Mouse (Mus musculus) lung, embryonic 16.5 days (tissue): Measurements from ENCODE around the gene Cfap298. TPM values are rescaled to one million over a fixed set of nuclear protein-coding genes. Genes with fewer than 3 reads are reported as not detected.
A peak's percentile ranks its signal among the peaks of the same experiment; 100 is the strongest.

Source experiments
- ATAC-seq: fragments of 200-750 bp; cut with Nextera tagmentation; 2 replicates; pipeline ENCODE4 v1.8.0; 2017; ENCODE audit warnings: low read depth, mild to moderate bottlenecking, moderate library complexity
- H3K27ac ChIP-seq: fragments of 300-500 bp; sonication (generic); 2 replicates; pipeline ENCODE4 v1.5.1; 2014; ENCODE audit warnings: mild to moderate bottlenecking, control low read depth, low read length
- H3K27me3 ChIP-seq: fragments of 300-500 bp; sonication (generic); 2 replicates; pipeline ENCODE4 v1.6.1; 2014; ENCODE audit warnings: low read depth, low read length, mixed read lengths; ENCODE audit not compliant: control insufficient read depth, insufficient read depth
- H3K36me3 ChIP-seq: fragments of 300-500 bp; sonication (generic); 2 replicates; pipeline ENCODE4 v1.6.1; 2014; ENCODE audit warnings: low read length; ENCODE audit not compliant: control insufficient read depth, insufficient read depth
- H3K4me1 ChIP-seq: fragments of 300-500 bp; sonication (generic); replicated peaks from 2 replicates; pipeline ENCODE4 v1.6.1; 2014; ENCODE audit warnings: low read length, mixed read lengths; ENCODE audit not compliant: control insufficient read depth, insufficient read depth
- H3K4me2 ChIP-seq: fragments of 300-500 bp; sonication (generic); 2 replicates; pipeline ENCODE4 v1.6.1; 2014; ENCODE audit warnings: low read depth, low read length, control low read depth
- H3K4me3 ChIP-seq: fragments of 300-500 bp; sonication (generic); 2 replicates; pipeline ENCODE4 v1.5.1; 2014; ENCODE audit warnings: mild to moderate bottlenecking, low read length, control low read depth
- H3K9ac ChIP-seq: fragments of 300-500 bp; sonication (generic); 2 replicates; pipeline ENCODE4 v1.6.1; 2014; ENCODE audit warnings: low read length, control low read depth
- H3K9me3 ChIP-seq: fragments of 300-500 bp; sonication (generic); 2 replicates; pipeline ENCODE4 v1.6.1; 2016; ENCODE audit warnings: low read length; ENCODE audit not compliant: control insufficient read depth
- WGBS: fragments of 180-500 bp; shearing (Covaris S2); extraction: QIAGEN DNeasy Blood & Tissue Kit; methylation state at CpG from one replicate; pipeline ENCODE4 v1.1.7; 2014; 5-methylcytosine and 5-hydroxymethylcytosine counted together
- polyA plus RNA-seq: library from polyadenylated mRNA; unstranded; fragments of >200 nt; fragmentation: Nextera tagmentation; extraction: Ambion mirVana; gene quantifications from 2 replicates; pipeline ENCODE4 v1.2.1, GENCODE M21; 2015

The Cfap298 gene
- polyA plus RNA-seq, 1 experiment from 2014 or later = 57.2 TPM

- Histone ChIP-seq H3K27ac (no peak overlapping the region), H3K36me3 (peaks cover 2% of the 10 kb centered on the region; the same call in 1 of the 2 replicates), H3K4me2 (no peak overlapping the region), H3K9ac (no peak overlapping the region), H3K9me3 (no peaks in the 10 kb centered on the region), H3K4me3 (no peak overlapping the region), H3K4me1 (0 out of 2 replicates have a peak, but pooled peaks cover 2% of the 10 kb centered on the region), H3K27me3 (no peaks in the 10 kb centered on the region)
- ATAC-seq = no peak
- WGBS = 78% methylated on average over 9 of the region's 9 CpGs
These were observed 18.2 kb upstream of the Cfap298 start for GRCm38 (mm10) chr16:90953147-90953546.

GRCm38 (mm10) chr16:90950354-90950963, 15.5 kb upstream of the Cfap298 start:
- Histone ChIP-seq H3K4me2 (peak overlapping the region; percentile 10; the same call in 1 of the 2 replicates), H3K9me3 (no peaks in the 10 kb centered on the region), H3K4me3 (no peak overlapping the region), H3K9ac (no peak overlapping the region), H3K27ac (peak overlapping the region; percentile 38), H3K27me3 (no peaks in the 10 kb centered on the region), H3K4me1 (0 out of 2 replicates have a peak, but pooled peaks cover 2% of the 10 kb centered on the region), H3K36me3 (peaks cover 2% of the 10 kb centered on the region; the same call in 1 of the 2 replicates)
- peak; percentile 77 for ATAC-seq
- 43% methylated on average over 17 of the region's 17 CpGs for WGBS

DNA sequence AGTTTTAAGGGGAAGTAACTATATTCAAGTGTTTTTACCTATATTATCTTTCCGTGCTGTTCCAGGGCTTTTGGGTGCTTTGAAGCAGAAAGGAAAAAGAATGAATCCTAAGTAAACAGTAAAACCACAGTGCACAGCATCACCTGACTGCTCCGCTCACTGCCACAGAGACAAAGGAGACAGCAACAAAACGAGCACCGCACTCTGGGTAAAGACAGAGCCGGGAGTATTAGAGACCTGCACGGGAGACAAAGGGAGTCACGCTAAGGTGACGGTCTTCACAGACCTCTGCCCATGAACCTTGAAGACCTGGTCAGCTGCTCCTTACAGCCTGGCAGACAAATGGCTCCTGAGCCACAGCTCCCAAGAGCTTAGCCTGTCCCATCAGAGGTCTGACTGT, 12.1 kb upstream of the Cfap298 start:
- H3K27ac ChIP-seq = no peak overlapping the region
- H3K4me1 ChIP-seq = 0 out of 2 replicates have a peak, but pooled peaks cover 2% of the 10 kb centered on the region
- no peak overlapping the region for H3K4me3 ChIP-seq
- no peak overlapping the region for H3K4me2 ChIP-seq
- ATAC-seq = no peak
- no peak overlapping the region for H3K9ac ChIP-seq
- WGBS = 78% methylated on average over 8 of the region's 8 CpGs
- H3K36me3 ChIP-seq = peaks cover 9% of the 10 kb centered on the region; the same call in 1 of the 2 replicates
- no peaks in the 10 kb centered on the region for H3K9me3 ChIP-seq
- H3K27me3 ChIP-seq = no peaks in the 10 kb centered on the region

- Histone ChIP-seq H3K36me3 (peaks cover 11% of the 10 kb centered on the region), H3K9me3 (no peaks in the 10 kb centered on the region), H3K4me1 (no peaks in the 10 kb centered on the region), H3K4me3 (no peak overlapping the region), H3K9ac (no peak overlapping the region), H3K27me3 (no peaks in the 10 kb centered on the region), H3K27ac (no peak overlapping the region), H3K4me2 (no peak overlapping the region)
- WGBS = 79% methylated on average over 7 of the region's 7 CpGs
- ATAC-seq = no peak
These were observed 6.3 kb upstream of the Cfap298 start for GRCm38 (mm10) chr16:90941246-90941645.

GRCm38 (mm10) chr16:90934193-90934686, 674 bp downstream of the Cfap298 start:
- Histone ChIP-seq H3K9ac (peak overlapping the region; percentile 89), H3K4me3 (peak overlapping the region; percentile 84), H3K36me3 (peaks cover 6% of the 10 kb centered on the region; the same call in 1 of the 2 replicates), H3K27ac (peak overlapping the region; percentile 85), H3K9me3 (no peaks in the 10 kb centered on the region), H3K4me2 (peak overlapping the region; percentile 69), H3K4me1 (peaks cover 5% of the 10 kb centered on the region; the same call in 1 of the 2 replicates), H3K27me3 (no peaks in the 10 kb centered on the region)
- ATAC-seq = peak; percentile 56
- 0% methylated on average over 38 of the region's 38 CpGs for WGBS

- Histone ChIP-seq H3K9ac (peak overlapping the region; percentile 89), H3K27ac (peak overlapping the region; percentile 85), H3K36me3 (peaks cover 6% of the 10 kb centered on the region; the same call in 1 of the 2 replicates), H3K9me3 (no peaks in the 10 kb centered on the region), H3K4me2 (peak overlapping the region; percentile 69), H3K27me3 (no peaks in the 10 kb centered on the region), H3K4me3 (peak overlapping the region; percentile 84), H3K4me1 (peaks cover 5% of the 10 kb centered on the region; the same call in 1 of the 2 replicates)
- no peak for ATAC-seq
- 25% methylated on average over 13 of the region's 13 CpGs for WGBS
These were observed 1.3 kb downstream of the Cfap298 start for GRCm38 (mm10) chr16:90933534-90934176.

DNA sequence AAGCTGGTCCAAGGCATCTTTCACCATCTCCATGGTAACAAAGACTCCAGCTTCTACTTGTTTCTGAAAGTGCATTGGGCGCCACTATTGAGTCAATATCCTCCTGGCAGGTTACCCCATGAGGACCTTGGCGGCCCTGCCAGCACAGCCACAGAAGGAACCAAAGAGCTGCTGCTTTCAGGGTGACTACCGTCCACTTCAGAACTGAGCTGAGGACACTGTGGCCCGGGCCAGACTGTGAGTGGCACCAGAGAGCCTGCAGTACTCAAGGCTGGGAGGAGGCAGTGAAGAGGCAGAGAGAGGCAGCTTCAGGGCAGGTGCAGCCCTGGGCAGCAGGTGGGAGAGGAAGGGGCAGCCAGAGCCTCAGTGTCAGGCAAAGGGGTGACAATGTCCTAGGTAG, 7.5 kb downstream of the Cfap298 start:
- Histone ChIP-seq H3K9me3 (no peaks in the 10 kb centered on the region), H3K27me3 (no peaks in the 10 kb centered on the region), H3K27ac (no peak overlapping the region), H3K36me3 (peaks cover 2% of the 10 kb centered on the region), H3K9ac (no peak overlapping the region), H3K4me2 (no peak overlapping the region), H3K4me1 (no peaks in the 10 kb centered on the region), H3K4me3 (no peak overlapping the region)
- WGBS = 72% methylated on average over 4 of the region's 4 CpGs
- ATAC-seq = no peak

GRCm38 (mm10) chr16:90925461-90925860, 9.5 kb downstream of the Cfap298 start:
- Histone ChIP-seq H3K4me3 (no peak overlapping the region), H3K9ac (no peak overlapping the region), H3K36me3 (peaks cover under 1% of the 10 kb centered on the region), H3K4me1 (no peaks in the 10 kb centered on the region), H3K4me2 (no peak overlapping the region), H3K9me3 (no peaks in the 10 kb centered on the region), H3K27ac (no peak overlapping the region), H3K27me3 (no peaks in the 10 kb centered on the region)
- ATAC-seq = peak; percentile 43; the same call in 1 of the 2 replicates
- WGBS = 18% methylated on average over 5 of the region's 5 CpGs

DNA sequence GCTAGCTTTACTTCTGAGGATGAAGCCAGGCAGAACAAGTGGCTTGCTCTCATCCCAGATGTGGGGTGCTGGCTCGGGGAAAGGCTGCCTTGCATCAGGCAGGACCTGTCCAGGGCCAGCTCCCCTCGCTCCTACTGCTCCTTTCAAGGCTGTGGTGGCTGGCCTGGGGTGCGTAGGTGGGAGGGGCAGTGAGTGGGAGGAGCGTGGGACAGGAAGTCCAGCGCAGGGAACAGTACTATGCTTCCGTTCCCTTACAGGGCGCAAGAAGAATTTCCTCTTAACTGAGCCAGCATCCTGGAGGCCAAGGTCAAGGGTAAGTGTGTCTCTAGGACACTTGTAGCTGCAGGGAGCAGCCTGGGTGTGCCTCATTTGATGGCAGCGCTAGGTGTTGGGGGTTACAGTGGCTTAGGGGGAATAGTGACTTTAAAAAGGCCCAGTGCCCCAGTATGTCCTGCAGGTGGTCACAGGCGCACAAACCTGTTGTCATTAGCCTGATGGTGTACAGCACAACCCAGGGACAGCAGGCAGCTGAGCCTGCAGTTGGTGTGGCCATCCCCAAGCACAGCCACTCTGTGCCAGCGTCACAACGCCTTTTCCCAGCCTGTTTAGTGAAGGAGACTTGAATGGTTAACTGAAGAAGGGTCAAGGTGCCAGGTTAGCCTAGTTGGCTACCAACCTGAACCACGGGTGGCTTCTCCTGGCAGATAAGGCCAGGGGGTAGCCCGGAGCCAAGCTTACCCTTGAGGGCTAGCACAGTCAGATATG, 10.1 kb downstream of the Cfap298 start:
- no peaks in the 10 kb centered on the region for H3K27me3 ChIP-seq
- H3K36me3 ChIP-seq = no peaks in the 10 kb centered on the region; the same call in none of the 2 replicates
- H3K4me2 ChIP-seq = no peak overlapping the region
- H3K27ac ChIP-seq = 0 out of 2 replicates have a peak overlapping the region, but pooled peaks have one; percentile 18
- H3K9ac ChIP-seq = no peak overlapping the region
- ATAC-seq = peak; percentile 52
- H3K4me3 ChIP-seq = no peak overlapping the region
- no peaks in the 10 kb centered on the region for H3K4me1 ChIP-seq
- WGBS = 75% methylated on average over 13 of the region's 13 CpGs
- H3K9me3 ChIP-seq = no peaks in the 10 kb centered on the region
